Mouse (Mus musculus): ENCODE measurements at regions not wholly inside any gene's neighbourhood (a gene's known extent, or its start where the extent isn't known, plus 50 kb on each side); places are given as distances from the start of the nearest gene placed in this dataset.

GRCm38 (mm10) chr5:28553543-28553942 lies 86.5 kb upstream of the Shh start:
- DNase-seq, result no peak

DNA sequence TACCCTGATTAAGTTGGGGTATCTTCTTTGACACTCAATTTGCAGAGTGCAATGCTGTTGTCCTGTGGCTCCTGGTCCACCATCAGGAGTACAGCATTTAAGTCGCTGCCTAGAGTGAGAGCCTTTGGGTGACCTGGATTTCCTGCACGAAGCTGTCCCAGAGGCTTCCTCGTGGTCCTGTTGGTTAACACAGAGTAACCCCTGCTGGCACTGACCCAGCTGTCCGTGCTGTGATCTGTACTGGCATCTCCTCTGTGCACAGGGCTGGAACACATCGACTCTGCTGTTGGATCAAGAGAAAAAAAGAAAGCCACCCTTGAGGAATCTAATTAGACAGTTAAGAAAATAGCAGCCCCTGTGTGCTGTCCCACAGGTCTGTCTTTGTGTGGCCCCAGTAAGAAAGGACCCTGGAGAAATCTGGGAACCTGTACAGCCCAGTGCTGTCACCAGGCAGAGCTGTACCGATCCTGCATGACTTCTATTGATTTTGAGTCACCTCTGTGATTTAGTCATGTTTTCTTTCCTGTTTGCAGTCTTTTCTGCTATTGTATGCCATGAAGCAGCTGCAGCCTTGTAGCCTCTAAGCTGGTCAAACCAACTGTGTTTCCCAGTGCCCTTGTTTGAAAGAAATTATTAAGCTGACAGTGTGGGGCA lies 63.3 kb upstream of the Shh start:
- no peak for DNase-seq

GRCm38 (mm10) chr5:28526435-28526834 lies 59.4 kb upstream of the Shh start:
- DNase-seq, result no peak

GRCm38 (mm10) chr5:28520800-28521707 lies 54.0 kb upstream of the Shh start:
- peak; percentile 33 for DNase-seq

GRCm38 (mm10) chr5:28519059-28519543 lies 52.0 kb upstream of the Shh start:
- no peak for DNase-seq

All from gastrocnemius, postnatal 25 days (tissue).